Mouse (Mus musculus): Measurements from ENCODE around the gene Atp1a3. TPM values are rescaled to one million over a fixed set of nuclear protein-coding genes. Genes with fewer than 3 reads are reported as not detected.

The Atp1a3 gene
- polyA plus RNA-seq, 1 experiment from 2014 or later, result 97.0 TPM

GRCm38 (mm10) chr7:24984307-24984706 is 21.5 kb downstream of the Atp1a3 start:
- Histone ChIP-seq H3K36me3 (ENCODE audit: inconsistent target) (peaks cover 23% of the 10 kb centered on the region; the same call in 1 of the 2 replicates), H3K4me3 (ENCODE audit: inconsistent target) (no peak overlapping the region), H3K27ac (no peak overlapping the region), H3K79me2 (ENCODE audit: inconsistent target) (no peaks in the 10 kb centered on the region)
- 97% methylated on average over 2 of the region's 2 CpGs for WGBS (ENCODE audit: missing documents)

GRCm38 (mm10) chr7:24983396-24983795 is 22.4 kb downstream of the Atp1a3 start:
- no peaks in the 10 kb centered on the region for H3K79me2 ChIP-seq (ENCODE audit: inconsistent target)
- WGBS (ENCODE audit: missing documents), result 92% methylated on average over 5 of the region's 5 CpGs
- H3K36me3 ChIP-seq (ENCODE audit: inconsistent target), result peaks cover 23% of the 10 kb centered on the region; the same call in 1 of the 2 replicates
- H3K4me3 ChIP-seq (ENCODE audit: inconsistent target), result no peak overlapping the region
- H3K27ac ChIP-seq, result no peak overlapping the region

- Histone ChIP-seq H3K36me3 (ENCODE audit: inconsistent target) (peaks cover 17% of the 10 kb centered on the region; the same call in 1 of the 2 replicates), H3K27ac (no peak overlapping the region), H3K4me3 (ENCODE audit: inconsistent target) (no peak overlapping the region), H3K79me2 (ENCODE audit: inconsistent target) (no peaks in the 10 kb centered on the region)
- WGBS (ENCODE audit: missing documents), result 93% methylated on average over 7 of the region's 7 CpGs
These were observed 25.3 kb downstream of the Atp1a3 start for GRCm38 (mm10) chr7:24980439-24980838.

DNA sequence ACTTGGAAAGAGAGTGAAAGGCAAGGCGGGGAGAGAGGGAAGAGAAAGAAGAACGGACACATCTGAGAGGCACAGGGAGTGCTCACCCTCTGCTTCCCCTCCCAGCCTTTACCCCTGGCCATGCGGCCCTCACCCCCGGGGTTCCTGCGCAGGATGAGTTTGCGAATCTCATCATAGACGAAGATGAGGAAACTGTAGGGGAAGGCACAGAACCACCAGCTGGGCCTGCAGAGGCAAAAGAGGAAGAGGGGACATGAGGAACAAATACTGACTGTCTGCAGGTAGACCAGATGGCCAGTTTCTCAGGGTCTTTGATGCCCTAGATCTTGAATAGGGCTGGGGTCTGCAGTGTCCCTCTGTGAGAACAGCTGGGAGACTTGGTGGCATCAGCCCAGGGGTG is 27.0 kb downstream of the Atp1a3 start:
- Histone ChIP-seq H3K36me3 (ENCODE audit: inconsistent target) (peaks cover 17% of the 10 kb centered on the region; the same call in 1 of the 2 replicates), H3K27ac (no peak overlapping the region), H3K4me3 (ENCODE audit: inconsistent target) (no peak overlapping the region), H3K79me2 (ENCODE audit: inconsistent target) (no peaks in the 10 kb centered on the region)
- WGBS (ENCODE audit: missing documents), result 11% methylated on average over 7 of the region's 7 CpGs

DNA sequence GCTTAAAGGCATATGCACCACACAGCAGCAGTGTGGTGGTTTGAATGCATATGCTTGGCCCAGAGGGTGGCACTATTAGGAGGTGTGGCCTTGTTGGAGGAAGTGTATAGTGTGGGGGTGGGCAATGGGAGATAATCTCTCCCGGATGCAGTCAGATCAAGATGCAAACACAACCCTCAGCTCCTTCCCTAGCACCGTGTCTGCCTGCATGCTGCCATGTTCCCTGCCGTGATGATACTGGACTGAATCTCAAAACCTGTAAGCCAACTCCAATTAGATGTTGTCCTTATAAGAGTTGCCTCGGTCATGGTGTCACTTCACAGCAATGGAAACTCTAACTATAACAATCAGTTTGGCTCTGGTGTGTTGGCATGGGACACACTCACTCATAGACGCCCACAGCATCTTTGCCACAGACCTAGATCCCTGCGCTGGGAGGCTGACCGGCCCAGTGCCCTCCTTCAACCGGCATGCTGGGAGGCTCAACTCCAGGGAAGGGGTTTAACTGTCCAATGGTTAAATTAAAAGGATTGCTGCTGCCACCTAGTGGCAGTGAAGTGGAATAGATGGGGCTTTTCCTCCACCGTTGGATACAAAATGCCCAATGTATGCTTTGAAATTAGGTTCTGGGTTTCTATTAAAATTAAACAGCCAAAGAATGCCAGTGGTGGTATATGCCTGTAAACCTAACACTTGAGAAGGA is 30.7 kb downstream of the Atp1a3 start:
- H3K27ac ChIP-seq, result no peak overlapping the region
- H3K4me3 ChIP-seq (ENCODE audit: inconsistent target), result no peak overlapping the region
- no peaks in the 10 kb centered on the region for H3K79me2 ChIP-seq (ENCODE audit: inconsistent target)
- WGBS (ENCODE audit: missing documents), result 24% methylated on average over 9 of the region's 9 CpGs
- H3K36me3 ChIP-seq (ENCODE audit: inconsistent target), result peaks cover 6% of the 10 kb centered on the region; the same call in 1 of the 2 replicates

GRCm38 (mm10) chr7:24973902-24974301 is 31.9 kb downstream of the Atp1a3 start:
- Histone ChIP-seq H3K79me2 (ENCODE audit: inconsistent target) (no peaks in the 10 kb centered on the region), H3K36me3 (ENCODE audit: inconsistent target) (peaks cover 10% of the 10 kb centered on the region; the same call in 1 of the 2 replicates), H3K4me3 (ENCODE audit: inconsistent target) (no peak overlapping the region), H3K27ac (no peak overlapping the region)
- WGBS (ENCODE audit: missing documents), result 94% methylated on average over 5 of the region's 5 CpGs

GRCm38 (mm10) chr7:24973208-24973607 is 32.5 kb downstream of the Atp1a3 start:
- H3K79me2 ChIP-seq (ENCODE audit: inconsistent target), result no peaks in the 10 kb centered on the region
- peaks cover 10% of the 10 kb centered on the region; the same call in 1 of the 2 replicates for H3K36me3 ChIP-seq (ENCODE audit: inconsistent target)
- 95% methylated on average over 4 of the region's 4 CpGs for WGBS (ENCODE audit: missing documents)
- H3K4me3 ChIP-seq (ENCODE audit: inconsistent target), result no peak overlapping the region
- H3K27ac ChIP-seq, result no peak overlapping the region

- no peaks in the 10 kb centered on the region for H3K79me2 ChIP-seq (ENCODE audit: inconsistent target)
- H3K27ac ChIP-seq, result peak within 1 kb of the TSS; percentile 37
- peaks cover 10% of the 10 kb centered on the region; the same call in 1 of the 2 replicates for H3K36me3 ChIP-seq (ENCODE audit: inconsistent target)
- peak within 1 kb of the TSS; percentile 97 for H3K4me3 ChIP-seq (ENCODE audit: inconsistent target)
- under 1% methylated on average over 45 of the region's 45 CpGs for WGBS (ENCODE audit: missing documents)
These were observed 33.5 kb downstream of the Atp1a3 start, which contains the start of gene Rabac1 for GRCm38 (mm10) chr7:24971972-24972893. TSS of gene Rabac1 (minus strand) at chr7:24972754.

GRCm38 (mm10) chr7:24971261-24971971 is 34.3 kb downstream of the Atp1a3 start:
- Histone ChIP-seq H3K27ac (no peak overlapping the region), H3K79me2 (ENCODE audit: inconsistent target) (no peaks in the 10 kb centered on the region), H3K36me3 (ENCODE audit: inconsistent target) (peaks cover 10% of the 10 kb centered on the region; the same call in 1 of the 2 replicates), H3K4me3 (ENCODE audit: inconsistent target) (peak overlapping the region; percentile 97)
- 22% methylated on average over 19 of the region's 19 CpGs for WGBS (ENCODE audit: missing documents)

GRCm38 (mm10) chr7:24970341-24970740 is 35.4 kb downstream of the Atp1a3 start:
- Histone ChIP-seq H3K79me2 (ENCODE audit: inconsistent target) (no peaks in the 10 kb centered on the region), H3K36me3 (ENCODE audit: inconsistent target) (peaks cover 10% of the 10 kb centered on the region; the same call in 1 of the 2 replicates), H3K27ac (no peak overlapping the region), H3K4me3 (ENCODE audit: inconsistent target) (no peak overlapping the region)
- 97% methylated on average over 3 of the region's 3 CpGs for WGBS (ENCODE audit: missing documents)

- peaks cover 10% of the 10 kb centered on the region; the same call in 1 of the 2 replicates for H3K36me3 ChIP-seq (ENCODE audit: inconsistent target)
- WGBS (ENCODE audit: missing documents), result 87% methylated on average over 12 of the region's 12 CpGs
- no peak overlapping the region for H3K4me3 ChIP-seq (ENCODE audit: inconsistent target)
- no peaks in the 10 kb centered on the region for H3K79me2 ChIP-seq (ENCODE audit: inconsistent target)
- no peak overlapping the region for H3K27ac ChIP-seq
These were observed 36.0 kb downstream of the Atp1a3 start for GRCm38 (mm10) chr7:24969805-24970204.

- no peak overlapping the region for H3K4me3 ChIP-seq (ENCODE audit: inconsistent target)
- WGBS (ENCODE audit: missing documents), result 90% methylated on average over 6 of the region's 6 CpGs
- peaks cover 10% of the 10 kb centered on the region; the same call in 1 of the 2 replicates for H3K36me3 ChIP-seq (ENCODE audit: inconsistent target)
- H3K27ac ChIP-seq, result no peak overlapping the region
- no peaks in the 10 kb centered on the region for H3K79me2 ChIP-seq (ENCODE audit: inconsistent target)
These were observed 37.3 kb downstream of the Atp1a3 start for GRCm38 (mm10) chr7:24968463-24968862.

DNA sequence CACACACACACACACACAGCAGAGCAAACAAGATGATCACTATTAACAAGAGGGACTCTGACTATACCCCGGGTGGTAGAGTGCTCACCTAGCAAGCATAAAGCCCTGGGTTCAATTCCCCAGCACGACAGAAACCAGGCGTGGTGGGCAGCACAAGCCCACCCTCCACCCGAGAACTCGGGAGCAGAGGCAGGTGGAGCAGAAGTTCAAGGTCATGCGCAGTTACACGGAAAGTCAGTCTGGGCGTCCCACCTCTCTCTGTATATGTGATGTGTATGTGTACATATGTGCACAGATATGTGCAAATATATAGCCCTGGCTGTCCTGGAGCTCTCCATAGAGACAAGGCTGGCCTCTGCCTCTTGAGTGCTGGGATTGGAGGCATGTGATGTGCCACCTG is 37.8 kb downstream of the Atp1a3 start:
- WGBS (ENCODE audit: missing documents), result 92% methylated on average over 7 of the region's 8 CpGs

DNA sequence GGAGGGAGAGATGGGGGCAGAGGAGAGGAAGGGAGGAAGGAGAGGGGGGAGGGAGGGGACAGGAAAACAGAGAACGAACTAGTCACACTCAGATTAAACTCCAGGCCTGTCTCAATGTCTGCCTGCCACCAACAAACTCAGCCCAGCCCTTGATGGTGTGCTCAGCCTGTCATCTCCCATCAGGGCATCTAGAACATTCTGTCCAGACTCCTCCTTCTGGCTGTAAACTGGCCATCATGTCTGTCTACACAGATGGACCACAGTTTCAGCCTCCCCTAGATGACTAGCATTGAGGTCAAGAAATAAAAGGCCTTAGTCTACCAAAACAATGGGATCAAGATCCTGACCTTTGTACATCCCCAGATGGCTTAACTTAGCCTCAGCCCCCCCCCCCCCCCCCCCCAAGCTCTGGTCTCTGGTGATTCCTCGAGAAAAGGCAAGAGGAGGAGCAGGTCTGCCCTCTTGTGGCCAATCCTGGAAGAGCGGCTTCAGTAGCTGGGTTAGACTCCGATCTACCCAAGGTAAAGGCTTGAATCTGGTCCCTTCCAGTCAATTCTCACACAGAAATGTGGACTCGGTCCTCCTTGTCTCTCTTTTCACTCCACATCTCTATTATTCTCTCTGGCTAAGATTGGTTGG is 40.7 kb downstream of the Atp1a3 start:
- Histone ChIP-seq H3K4me3 (ENCODE audit: inconsistent target) (no peak overlapping the region), H3K27ac (no peak overlapping the region), H3K79me2 (ENCODE audit: inconsistent target) (no peaks in the 10 kb centered on the region), H3K36me3 (ENCODE audit: inconsistent target) (peaks cover 6% of the 10 kb centered on the region; the same call in 1 of the 2 replicates)
- 11% methylated on average over 5 of the region's 5 CpGs for WGBS (ENCODE audit: missing documents)

More for the DNA sequence above, 37.8 kb downstream of the Atp1a3 start:
- Histone ChIP-seq H3K27ac (no peak overlapping the region), H3K36me3 (ENCODE audit: inconsistent target) (peaks cover 10% of the 10 kb centered on the region; the same call in 1 of the 2 replicates), H3K4me3 (ENCODE audit: inconsistent target) (no peak overlapping the region), H3K79me2 (ENCODE audit: inconsistent target) (no peaks in the 10 kb centered on the region)

Measured in macrophage (primary cell).